Mouse (Mus musculus): ENCODE results near the gene Gatb. TPM values are rescaled to one million over a fixed set of nuclear protein-coding genes. Genes with fewer than 3 reads are reported as not detected.
"Not testable (repeated sequence)": the region's sequence is repeated elsewhere in the genome, so short reads cannot be mapped to it uniquely, and the experiment has no call there.

The Gatb gene
- 10 to 100 TPM; 37.4 to 63.7 (median 49.0) TPM for total RNA-seq (2022)

DNA sequence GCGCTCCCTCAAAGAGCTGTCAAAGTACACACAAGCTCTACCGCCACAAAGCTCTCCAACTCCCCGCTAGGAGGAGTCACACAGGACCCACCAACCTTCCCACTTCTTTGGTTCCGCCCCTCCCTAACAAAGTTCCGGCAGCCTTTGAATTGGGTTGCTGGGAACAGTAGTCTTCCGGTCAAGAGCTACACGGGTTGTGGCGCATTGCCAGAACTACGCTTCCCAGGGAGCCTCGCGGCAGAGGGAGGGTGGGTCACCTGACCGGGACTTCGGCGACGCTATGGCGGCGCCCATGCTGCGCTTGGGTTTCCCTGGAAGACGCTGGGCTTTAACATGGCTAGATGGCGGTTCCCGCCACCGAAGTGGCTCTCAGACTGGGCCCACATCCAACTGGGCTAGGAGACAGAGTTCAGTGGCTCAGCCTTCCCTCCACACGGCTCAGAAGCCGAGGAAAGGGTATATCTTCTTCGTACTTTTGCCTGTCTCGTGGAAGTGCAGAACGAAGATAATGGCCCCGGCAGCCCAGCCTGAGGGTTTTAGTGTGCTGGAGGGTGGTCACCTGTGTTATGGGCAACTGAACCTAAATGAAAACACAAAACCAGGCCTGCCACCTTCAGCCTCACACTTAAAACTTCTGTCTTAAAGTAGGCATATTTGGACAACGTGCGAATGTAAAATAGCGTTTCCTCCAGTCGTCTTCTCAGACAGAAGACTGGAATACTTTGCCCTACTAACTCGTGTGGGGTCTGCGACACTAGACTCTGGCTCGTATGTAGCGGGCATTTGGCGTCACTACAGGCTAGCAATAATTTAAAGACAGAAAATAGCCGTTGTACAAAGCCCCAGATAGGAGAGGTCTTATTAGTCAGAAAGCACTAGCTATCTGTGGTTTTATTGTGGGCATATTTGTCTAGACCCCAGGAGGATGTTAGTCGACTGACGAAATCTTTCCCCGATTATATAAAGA is at the start of gene Gatb:
Gene Gatb, plus strand, starts transcription at position 256 of the 967 bp plus-strand sequence.
- peak; percentile 99 for DNase-seq

DNA sequence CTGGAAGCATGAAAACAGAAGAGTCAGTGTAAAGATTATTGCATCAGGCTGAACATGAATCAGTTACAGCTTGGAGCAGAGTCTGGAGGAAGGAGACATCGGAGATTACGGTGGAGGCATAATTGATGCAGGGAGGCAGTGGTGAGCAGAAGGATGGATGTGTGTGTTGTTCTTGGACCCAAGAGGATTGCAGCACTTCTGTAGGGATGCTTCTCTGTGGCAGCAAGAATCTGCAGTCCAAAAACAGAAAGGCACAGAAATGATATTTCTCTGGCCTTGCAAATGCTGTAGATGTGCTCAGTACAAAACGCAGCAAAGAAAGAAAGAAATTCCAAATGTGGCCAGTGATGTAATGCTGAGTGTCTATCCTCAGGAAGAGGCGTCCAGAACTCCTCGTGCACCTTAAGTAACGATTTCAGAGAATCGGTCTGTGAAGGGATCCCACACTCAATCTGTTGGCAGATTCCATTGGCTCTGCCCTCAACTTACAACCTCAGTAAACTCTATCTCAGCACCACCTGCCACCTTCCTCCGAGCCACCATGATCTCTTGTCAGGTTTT is 43.2 kb upstream of the Gatb start:
- DNase-seq = no peak

- DNase-seq = no peak
These were observed 41.5 kb upstream of the Gatb start for GRCm38 (mm10) chr3:85532376-85532775.

GRCm38 (mm10) chr3:85535042-85535441 is 38.9 kb upstream of the Gatb start:
- no peak for DNase-seq

DNA sequence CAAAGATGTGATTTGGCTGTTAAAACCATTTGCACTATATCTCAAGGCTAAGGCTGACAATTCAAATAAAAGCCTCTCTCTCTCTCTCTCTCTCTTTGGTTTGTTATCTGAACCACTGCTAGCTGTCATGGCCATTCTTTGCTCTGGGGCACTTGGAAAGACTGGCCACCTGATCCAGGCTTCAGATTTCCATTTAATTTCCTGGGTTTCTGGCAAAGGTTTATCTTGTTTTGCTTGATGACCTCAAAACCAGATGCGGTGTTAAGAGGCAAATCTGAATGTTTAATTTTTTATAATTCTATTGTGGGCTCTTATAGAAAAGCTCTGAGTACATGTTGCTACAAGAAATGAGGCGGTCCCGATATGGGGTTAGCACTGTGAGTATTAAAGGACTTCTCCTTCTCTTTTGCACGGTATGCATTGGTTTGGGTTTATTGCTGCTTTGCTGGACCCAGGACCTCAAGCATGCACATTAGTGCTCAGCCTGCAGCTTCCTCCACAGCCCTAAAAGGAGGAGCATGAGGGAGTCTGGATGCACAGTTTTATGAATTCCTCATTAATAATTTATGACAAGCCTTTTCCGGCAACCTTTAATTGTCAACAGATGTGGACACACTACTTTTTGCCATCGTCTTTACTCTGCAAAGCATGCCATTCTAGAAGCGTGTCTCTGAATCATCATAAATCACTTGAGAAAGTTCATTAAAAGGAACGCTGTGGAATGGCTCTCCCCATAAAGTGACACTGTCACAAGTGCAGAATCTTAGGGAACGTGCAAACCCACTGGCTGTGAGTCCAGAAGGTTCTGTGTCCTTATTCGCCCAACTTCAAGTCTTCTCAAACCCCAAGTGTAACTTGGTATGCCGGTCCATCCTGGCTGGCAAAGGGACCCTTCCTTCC is 38.0 kb upstream of the Gatb start:
- no peak for DNase-seq

DNA sequence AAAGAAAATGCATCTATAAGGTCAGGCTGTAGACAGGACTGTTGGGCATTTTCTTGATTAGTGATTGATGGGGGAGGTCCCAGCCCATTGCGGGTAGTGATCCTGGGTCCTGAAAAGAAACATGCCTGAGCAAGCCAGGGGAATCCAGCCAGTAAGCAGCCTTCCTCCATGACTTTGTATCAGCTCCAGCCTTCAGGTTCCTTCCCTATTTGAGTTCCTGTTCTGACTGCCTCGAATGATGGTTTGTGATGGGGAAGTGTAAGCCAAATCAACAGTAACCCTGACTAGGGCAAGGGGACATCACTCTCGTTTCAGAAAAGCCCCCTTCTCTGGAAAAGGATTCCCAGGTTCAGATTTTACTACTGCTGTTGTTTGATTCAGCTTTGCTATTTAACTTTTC is 31.2 kb upstream of the Gatb start:
- DNase-seq = no peak

GRCm38 (mm10) chr3:85543652-85544051 is 30.3 kb upstream of the Gatb start:
- DNase-seq = no peak

- DNase-seq = no peak
These were observed 23.6 kb upstream of the Gatb start for GRCm38 (mm10) chr3:85550312-85550711.

- no peak for DNase-seq
These were observed 22.6 kb upstream of the Gatb start for GRCm38 (mm10) chr3:85551352-85551751.

DNA sequence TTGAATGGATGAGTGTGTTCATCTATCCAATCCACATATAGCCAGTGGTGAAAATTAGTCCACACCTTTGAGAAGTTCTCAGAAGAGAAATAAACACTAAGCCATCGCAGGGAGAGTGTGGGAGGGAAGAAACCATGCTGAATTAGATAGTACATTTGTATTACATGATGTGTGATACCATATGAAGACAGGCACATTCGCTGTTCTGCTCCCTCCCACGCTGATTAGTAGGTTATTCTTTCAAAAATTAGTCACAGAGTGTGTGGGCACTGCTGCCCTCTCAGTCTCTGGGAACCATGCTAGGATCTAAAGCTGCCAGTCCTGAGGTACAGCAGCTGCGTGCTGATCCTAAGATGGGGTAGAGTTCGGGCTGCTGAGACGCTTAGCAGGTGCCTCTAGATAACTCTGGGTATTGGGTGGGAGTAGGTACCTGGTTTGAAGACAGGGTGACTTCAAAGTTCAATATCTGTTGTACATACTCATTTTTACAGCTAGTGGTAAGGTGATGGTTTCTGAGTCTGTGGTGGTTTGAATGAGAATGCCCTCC is 20.1 kb upstream of the Gatb start:
- no peak for DNase-seq

GRCm38 (mm10) chr3:85564603-85565002 is 9.3 kb upstream of the Gatb start:
- no peak for DNase-seq

DNA sequence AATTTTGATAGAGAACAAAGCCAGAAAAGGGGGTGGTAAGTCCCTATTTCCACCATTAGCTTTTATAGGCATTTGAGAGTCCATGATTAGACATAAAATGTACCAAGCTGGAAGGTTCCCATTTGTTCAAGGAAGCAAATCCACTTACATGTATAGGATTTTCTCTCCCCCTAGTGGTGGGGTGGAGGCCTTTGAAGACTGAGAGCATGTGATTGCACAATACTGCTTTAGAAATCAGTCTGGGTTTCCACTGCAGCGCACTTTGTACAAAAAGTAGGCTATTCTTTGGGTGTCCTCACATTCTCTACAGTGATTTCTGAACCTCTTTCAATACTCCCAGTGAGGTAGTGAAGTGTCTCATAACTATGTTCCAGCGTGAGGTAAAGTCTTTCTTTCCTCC is 2.6 kb upstream of the Gatb start:
- peak; percentile 58 for DNase-seq

GRCm38 (mm10) chr3:85572502-85572901 is 1.4 kb upstream of the Gatb start:
- DNase-seq = not testable (repeated sequence)

DNA sequence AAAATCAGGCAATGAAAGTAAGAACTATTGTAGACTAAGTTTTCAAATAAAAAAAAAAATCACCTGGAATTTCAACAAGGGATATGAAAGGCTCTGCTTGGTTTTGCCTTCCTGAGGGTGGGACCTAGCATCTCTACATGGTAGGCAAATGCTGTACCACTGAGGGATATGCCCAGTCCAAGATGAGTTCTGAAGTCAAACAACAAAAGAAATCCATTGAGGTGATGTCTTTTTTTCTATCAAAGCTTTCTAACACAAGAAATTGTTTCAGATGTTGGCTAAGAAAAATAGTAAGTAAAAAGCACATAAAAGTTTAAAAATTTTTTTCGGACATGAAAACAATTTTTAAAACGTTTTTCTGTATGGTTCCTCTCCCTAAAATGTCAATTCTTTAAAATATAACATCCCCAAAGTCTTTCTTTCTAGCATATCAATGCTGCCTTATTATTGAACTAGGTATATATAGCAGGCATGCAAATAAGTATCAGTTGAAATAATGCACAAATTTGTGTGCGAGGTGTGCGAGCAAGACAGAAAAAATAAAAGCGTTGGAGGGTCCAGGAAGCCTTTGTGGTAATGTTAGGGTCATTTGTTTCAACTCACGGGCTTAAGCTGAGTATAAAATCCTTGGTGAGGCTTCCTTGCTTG is 579 bp upstream of the Gatb start:
- DNase-seq = no peak

- DNase-seq = no peak
These were observed 8.8 kb downstream of the Gatb start for GRCm38 (mm10) chr3:85582726-85583125.

- no peak for DNase-seq
These were observed 9.3 kb downstream of the Gatb start for GRCm38 (mm10) chr3:85583194-85583593.

DNA sequence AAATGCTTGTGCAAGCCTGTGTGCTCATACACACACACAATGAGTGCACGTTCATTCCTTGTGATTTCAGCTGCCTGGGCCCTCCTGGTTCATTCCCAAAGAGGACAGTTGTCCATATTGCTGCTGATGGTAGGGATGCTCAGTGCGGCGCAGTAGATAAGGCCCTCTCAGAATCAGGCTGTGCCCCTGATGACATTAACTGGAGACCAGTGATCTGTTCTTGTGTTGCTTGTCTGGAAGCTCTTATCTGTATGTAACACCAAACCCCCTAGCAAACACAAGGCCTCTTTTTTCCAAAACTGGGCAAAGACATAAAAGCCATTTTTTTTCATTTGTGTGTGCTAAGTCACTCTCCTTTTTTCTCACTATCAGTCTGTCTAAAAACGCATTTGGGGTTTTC is 11.0 kb downstream of the Gatb start:
- DNase-seq = no peak

DNA sequence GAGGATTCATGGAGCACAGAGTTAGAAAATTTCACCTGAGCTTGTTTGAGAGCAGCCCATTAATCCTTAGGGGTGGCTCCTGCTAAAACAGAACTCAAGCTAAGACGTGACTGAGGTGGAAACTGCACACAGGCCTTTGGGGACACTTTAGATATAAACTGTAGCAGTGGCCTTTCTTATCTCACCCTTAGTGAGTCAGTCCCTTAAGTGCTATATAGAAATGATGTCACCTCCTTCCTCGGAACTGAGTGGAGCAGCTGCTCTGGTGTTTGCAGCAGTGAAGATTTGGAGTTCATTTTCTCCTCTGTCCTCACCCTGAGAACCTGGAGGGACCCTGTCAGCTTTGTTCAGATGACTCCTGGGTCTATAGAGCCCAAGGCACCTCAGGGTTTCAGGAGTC is 14.8 kb downstream of the Gatb start:
- no peak for DNase-seq

- DNase-seq = no peak
These were observed 16.3 kb downstream of the Gatb start for GRCm38 (mm10) chr3:85590090-85590754.

- DNase-seq = no peak
These were observed 18.1 kb downstream of the Gatb start for GRCm38 (mm10) chr3:85592067-85592466.

- DNase-seq = no peak
These were observed 18.8 kb downstream of the Gatb start for GRCm38 (mm10) chr3:85592640-85593252.

All from adrenal gland, adult 8-10 months (tissue).